ENCODE assay signal across 15 mouse cellular contexts in genomic region chrX:158577856-158578255, GRCm38 (mm10).
DNase-seq lines count a peak whose midpoint lies in the region; TF ChIP-seq lines count a peak whose summit lies in the region.
"Had no signal": no experiment of that assay in that cellular context is flagged by ENCODE, and none has a peak within 500 bp of the region (broad histone marks: within the 10 kb centered on the region; RNA-seq: fewer than 3 reads in every experiment).

No protein-coding gene starts in this region.

- peak; percentile 2 for DNase-seq in left cerebral cortex, postnatal 4 days
- DNase-seq in left cerebral cortex, adult 8-10 months (ENCODE audit: low spot score in 2 of 2), result no peak
- peak; percentile 0 for DNase-seq in brain, embryonic 14.5 days (ENCODE audit: low read depth)
- DNase-seq in cerebellum, adult 8-10 months, result peak; percentile 33
- DNase-seq in cerebellum, postnatal 14 days, result peak; percentile 51 to 58
- no peak for DNase-seq in spleen, postnatal 36 days (ENCODE audit: low spot score in 2 of 2)
- DNase-seq in layer of hippocampus, adult 9-11 months, result no peak
- no peak for DNase-seq in embryo, embryonic 10.5 days (ENCODE audit: low spot score)
- DNase-seq: adrenal gland, adult 2 months; adrenal gland, postnatal 36 days; forebrain, postnatal 0 days; gastrocnemius, postnatal 14 days; heart, adult 2 months; heart, postnatal 14 days; kidney, adult 2 months had no signal

- no peak for TF ChIP-seq CTCF in brain, embryonic 14.5 days (IDR thresholded peaks at IDR 0.05; ENCODE audit: borderline replicate concordance, extremely low read depth, insufficient read depth, insufficient read length)

- intact Hi-C loops in left cerebral cortex, postnatal 4 days (cut with DNase I), result no loop called here

- TF ChIP-seq POLR2A in brain, embryonic 14.5 days (IDR thresholded peaks at IDR 0.05; ENCODE audit: borderline replicate concordance, extremely low read depth, insufficient read depth, insufficient read length, poor library complexity, severe bottlenecking), result no peak

Comparison
In these comparisons a context has a peak if more than half of its experiments do, and no peak if none do; other contexts are left out.
1. DNase-seq: peak in left cerebral cortex, postnatal 4 days (single experiment), brain, embryonic 14.5 days (single experiment), cerebellum, adult 8-10 months (single experiment) and cerebellum, postnatal 14 days (2 of 2); none in left cerebral cortex, adult 8-10 months (0 of 2), spleen, postnatal 36 days (0 of 2), layer of hippocampus, adult 9-11 months (single experiment) and embryo, embryonic 10.5 days (single experiment).